Mouse (Mus musculus): Measurements from ENCODE around the gene 1700008O03Rik. TPM values are rescaled to one million over a fixed set of nuclear protein-coding genes. Genes with fewer than 3 reads are reported as not detected.

The 1700008O03Rik gene
- polyA plus RNA-seq (2016; fragmentation: Nextera tagmentation; extraction: Ambion mirVana), result 0.86 and 1.1 TPM in 2 replicates

DNA sequence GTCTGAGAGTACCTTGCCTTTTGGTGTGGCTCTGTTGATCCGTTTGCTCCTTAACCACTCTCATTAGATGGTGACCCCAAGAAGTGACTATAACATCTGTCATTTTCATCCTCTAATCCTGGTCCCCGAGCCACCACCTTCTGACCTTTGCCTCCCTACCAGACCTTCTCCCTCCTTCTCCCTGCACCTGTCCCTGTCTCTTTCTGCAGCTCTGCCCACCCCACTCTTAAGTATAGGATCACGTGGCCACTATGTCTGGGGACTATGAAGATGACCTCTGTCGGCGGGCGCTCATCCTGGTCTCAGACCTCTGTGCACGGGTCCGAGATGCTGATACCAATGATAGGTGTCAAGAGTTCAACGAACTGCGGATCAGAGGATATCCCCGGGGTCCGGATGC is at the start of gene 1700008O03Rik:
Gene 1700008O03Rik, minus strand, starts transcription at position 101 of the 400 bp plus-strand sequence.
- peaks cover 4% of the 10 kb centered on the region; the same call in 1 of the 2 replicates for H3K4me1 ChIP-seq
- H3K4me3 ChIP-seq, result peak within 1 kb of the TSS; percentile 53
- no peak for ATAC-seq (ENCODE audit: insufficient number of reproducible peaks, insufficient read depth, low FRiP score, low TSS enrichment)
- H3K27ac ChIP-seq, result no peak within 1 kb of the TSS
- WGBS, result 72% methylated on average over 12 of the region's 12 CpGs
- no peaks in the 10 kb centered on the region for H3K36me3 ChIP-seq
- peaks cover 27% of the 10 kb centered on the region for H3K27me3 ChIP-seq
- no peaks in the 10 kb centered on the region for H3K9me3 ChIP-seq
- peak within 1 kb of the TSS; percentile 91 for H3K4me2 ChIP-seq (replicated peaks)
- peak within 1 kb of the TSS; percentile 52; the same call in 1 of the 2 replicates for H3K9ac ChIP-seq

DNA sequence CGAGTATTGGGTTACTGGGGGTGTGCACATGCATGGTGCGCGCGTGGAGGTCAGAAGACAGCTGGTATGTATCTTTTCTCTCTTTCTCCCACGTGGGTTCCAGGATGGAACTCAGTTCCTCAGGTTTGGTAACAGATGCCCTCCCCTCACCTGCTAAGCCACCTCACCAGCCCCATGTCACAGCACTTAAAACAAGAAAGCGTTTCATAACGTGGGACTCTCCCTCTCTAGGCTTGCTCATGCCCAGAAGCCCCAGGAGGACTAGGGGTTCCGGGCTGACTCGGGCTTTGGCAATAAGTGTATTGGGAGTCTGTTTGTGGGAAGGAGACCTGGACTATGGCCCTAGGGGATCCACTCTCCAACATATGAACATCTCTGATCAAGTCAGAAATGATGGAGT is 48.5 kb upstream of the 1700008O03Rik start:
- peaks cover 15% of the 10 kb centered on the region for H3K4me1 ChIP-seq

GRCm38 (mm10) chr7:44433371-44433770 is 47.8 kb upstream of the 1700008O03Rik start:
- 3% methylated on average over 7 of the region's 7 CpGs for WGBS
- Histone ChIP-seq H3K4me2 (replicated peaks) (no peak overlapping the region), H3K4me3 (no peak overlapping the region), H3K27me3 (peaks cover 57% of the 10 kb centered on the region), H3K36me3 (no peaks in the 10 kb centered on the region), H3K9ac (no peak overlapping the region), H3K9me3 (no peaks in the 10 kb centered on the region), H3K4me1 (peaks cover 15% of the 10 kb centered on the region), H3K27ac (no peak overlapping the region)
- ATAC-seq (ENCODE audit: insufficient number of reproducible peaks, insufficient read depth, low FRiP score, low TSS enrichment), result no peak

More for the DNA sequence above, 48.5 kb upstream of the 1700008O03Rik start:
- Histone ChIP-seq H3K9ac (no peak overlapping the region), H3K4me2 (replicated peaks) (no peak overlapping the region), H3K4me3 (no peak overlapping the region), H3K36me3 (no peaks in the 10 kb centered on the region), H3K27ac (no peak overlapping the region), H3K27me3 (peaks cover 53% of the 10 kb centered on the region), H3K9me3 (no peaks in the 10 kb centered on the region)
- no peak for ATAC-seq (ENCODE audit: insufficient number of reproducible peaks, insufficient read depth, low FRiP score, low TSS enrichment)
- 68% methylated on average over 9 of the region's 9 CpGs for WGBS

DNA sequence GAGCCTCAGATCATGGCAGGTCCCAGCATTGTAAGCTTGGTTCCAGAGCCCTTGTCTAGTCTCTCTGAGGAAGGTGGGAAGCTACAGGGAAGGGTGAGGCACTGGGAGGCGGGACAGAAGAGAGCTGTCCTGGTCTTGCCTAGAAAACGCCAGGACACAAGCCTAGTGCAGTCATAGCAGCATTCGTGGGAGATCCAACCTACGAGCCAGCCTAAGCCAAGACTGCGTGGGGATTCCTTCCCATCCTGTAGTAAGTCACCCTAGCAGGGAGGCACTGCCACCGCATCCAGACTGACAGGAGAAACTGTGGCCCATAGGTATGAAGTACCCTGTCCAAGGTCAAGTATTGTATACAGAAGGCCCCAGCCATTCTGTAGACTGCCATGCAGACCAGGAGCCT is 46.9 kb upstream of the 1700008O03Rik start:
- no peak for ATAC-seq (ENCODE audit: insufficient number of reproducible peaks, insufficient read depth, low FRiP score, low TSS enrichment)
- H3K27ac ChIP-seq, result no peak overlapping the region
- H3K4me3 ChIP-seq, result no peak overlapping the region
- no peak overlapping the region for H3K9ac ChIP-seq
- H3K4me1 ChIP-seq, result peaks cover 21% of the 10 kb centered on the region
- peaks cover 57% of the 10 kb centered on the region for H3K27me3 ChIP-seq
- H3K9me3 ChIP-seq, result no peaks in the 10 kb centered on the region
- no peaks in the 10 kb centered on the region for H3K36me3 ChIP-seq
- no peak overlapping the region for H3K4me2 ChIP-seq (replicated peaks)
- WGBS, result 71% methylated on average over 6 of the region's 6 CpGs

GRCm38 (mm10) chr7:44429534-44430488 is 44.2 kb upstream of the 1700008O03Rik start:
- peaks cover 72% of the 10 kb centered on the region for H3K27me3 ChIP-seq
- peak overlapping the region; percentile 70 for H3K4me3 ChIP-seq
- peak overlapping the region; percentile 50; the same call in 1 of the 2 replicates for H3K27ac ChIP-seq
- no peaks in the 10 kb centered on the region for H3K9me3 ChIP-seq
- no peaks in the 10 kb centered on the region for H3K36me3 ChIP-seq
- WGBS, result 2% methylated on average over 32 of the region's 32 CpGs
- H3K4me1 ChIP-seq, result peaks cover 25% of the 10 kb centered on the region
- peak overlapping the region; percentile 75 for H3K9ac ChIP-seq
- no peak for ATAC-seq (ENCODE audit: insufficient number of reproducible peaks, insufficient read depth, low FRiP score, low TSS enrichment)
- H3K4me2 ChIP-seq (replicated peaks), result peak overlapping the region; percentile 84

DNA sequence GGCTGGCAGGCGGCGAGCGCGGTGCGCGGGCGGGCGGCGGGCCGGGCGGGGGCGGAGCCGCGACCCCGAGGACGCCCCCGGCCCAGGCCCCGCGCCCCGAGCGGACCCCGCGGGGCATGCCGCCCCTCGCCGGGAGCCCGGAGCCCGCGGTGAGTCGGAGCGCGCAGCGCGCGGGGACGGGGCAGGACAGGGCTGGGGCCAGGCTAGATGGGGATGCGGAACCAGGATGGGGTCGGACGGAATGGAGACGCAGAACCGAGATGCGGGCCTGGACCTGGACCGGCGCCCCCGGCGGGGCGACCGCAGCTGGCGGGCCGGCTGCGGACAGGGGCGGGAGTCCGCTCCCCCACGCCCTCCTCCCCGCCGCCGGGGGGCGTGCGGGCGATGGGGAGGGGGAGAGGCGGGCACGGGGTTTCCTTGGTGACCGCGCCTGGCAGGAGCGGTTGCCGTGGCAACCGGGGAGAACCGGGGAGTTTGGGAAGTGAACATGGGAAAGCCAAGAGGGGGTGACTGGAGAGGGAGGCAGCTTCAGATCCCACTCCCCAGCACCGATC is 43.4 kb upstream of the 1700008O03Rik start, which contains the start of gene Lrrc4b:
Gene Lrrc4b, plus strand, starts transcription at position 51 of the 554 bp plus-strand sequence.
- Histone ChIP-seq H3K27ac (peak within 1 kb of the TSS; percentile 73; the same call in 1 of the 2 replicates), H3K4me1 (peaks cover 25% of the 10 kb centered on the region), H3K9me3 (no peaks in the 10 kb centered on the region), H3K36me3 (no peaks in the 10 kb centered on the region), H3K27me3 (peaks cover 72% of the 10 kb centered on the region), H3K9ac (peak within 1 kb of the TSS; percentile 75), H3K4me2 (replicated peaks) (peak within 1 kb of the TSS; percentile 84), H3K4me3 (peak within 1 kb of the TSS; percentile 70)
- no peak for ATAC-seq (ENCODE audit: insufficient number of reproducible peaks, insufficient read depth, low FRiP score, low TSS enrichment)
- WGBS, result 1% methylated on average over 37 of the region's 69 CpGs

DNA sequence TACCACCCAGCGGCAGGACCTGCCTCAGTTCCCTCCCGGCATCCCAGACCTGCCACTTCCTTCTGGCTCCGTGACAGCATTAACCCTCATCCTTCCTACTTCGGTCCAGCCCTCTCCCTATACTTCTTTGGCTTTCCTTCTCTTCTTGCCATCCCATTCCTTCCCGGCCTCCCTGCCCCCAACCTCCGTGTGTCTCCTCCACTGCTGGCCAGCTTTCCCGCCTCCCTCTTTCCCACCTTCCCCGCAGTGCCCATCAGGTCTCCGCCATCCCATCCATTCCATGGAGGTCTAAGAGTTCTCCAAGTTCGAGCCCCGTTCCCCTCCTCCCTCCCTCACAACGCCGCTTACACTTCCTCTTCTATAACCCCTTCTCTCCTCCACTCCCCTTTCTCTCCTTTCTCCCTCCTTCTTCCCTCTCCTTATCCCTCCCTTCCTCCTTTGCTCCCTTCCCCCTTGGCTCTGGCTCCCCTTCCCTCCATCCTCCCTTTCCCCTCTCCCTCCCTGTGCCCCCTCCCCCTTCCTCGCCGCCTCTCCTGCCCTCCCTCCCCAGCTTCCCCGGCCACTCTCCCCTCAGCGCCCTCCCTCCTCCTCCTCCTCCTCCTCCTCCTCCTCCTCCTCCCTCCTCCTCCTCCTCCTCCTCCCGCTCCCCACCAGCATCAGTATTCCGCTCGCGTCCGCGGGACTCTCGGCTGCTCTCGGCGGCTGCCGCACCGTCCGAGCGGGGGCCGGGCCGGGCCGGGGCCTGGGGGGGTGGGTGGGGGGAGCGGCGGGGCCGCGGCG is 42.7 kb upstream of the 1700008O03Rik start:
- peak overlapping the region; percentile 46; the same call in 1 of the 2 replicates for H3K27ac ChIP-seq

DNA sequence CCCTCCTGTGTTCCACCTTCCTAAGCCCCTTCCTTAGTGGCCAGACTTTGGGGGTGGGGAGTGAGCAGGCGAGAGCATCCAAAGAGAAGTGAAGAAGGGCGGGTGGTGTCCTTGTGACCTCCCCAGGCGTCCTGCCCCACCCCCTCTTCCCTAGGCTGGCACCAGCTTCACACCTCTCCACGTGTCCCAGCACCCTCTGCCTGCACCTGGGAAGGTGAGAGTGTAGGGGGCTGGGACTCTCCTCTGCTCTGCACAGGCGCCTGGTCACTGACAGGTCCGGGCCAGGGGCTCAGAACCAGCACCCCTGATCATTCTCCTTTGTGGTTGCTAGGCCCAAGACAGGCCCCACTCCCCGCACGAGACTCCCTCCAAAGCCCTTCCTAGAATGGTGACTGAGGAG is 42.0 kb upstream of the 1700008O03Rik start:
- ATAC-seq (ENCODE audit: insufficient number of reproducible peaks, insufficient read depth, low FRiP score, low TSS enrichment), result no peak
- Histone ChIP-seq H3K9me3 (no peaks in the 10 kb centered on the region), H3K4me3 (peak overlapping the region; percentile 70), H3K36me3 (no peaks in the 10 kb centered on the region), H3K27ac (peak overlapping the region; percentile 46; the same call in 1 of the 2 replicates), H3K4me1 (peaks cover 25% of the 10 kb centered on the region), H3K27me3 (peaks cover 65% of the 10 kb centered on the region), H3K9ac (peak overlapping the region; percentile 27; the same call in 1 of the 2 replicates), H3K4me2 (replicated peaks) (peak overlapping the region; percentile 84)
- 5% methylated on average over 8 of the region's 8 CpGs for WGBS

More for the DNA sequence above, 42.7 kb upstream of the 1700008O03Rik start:
- H3K4me3 ChIP-seq, result peak overlapping the region; percentile 70
- no peak for ATAC-seq (ENCODE audit: insufficient number of reproducible peaks, insufficient read depth, low FRiP score, low TSS enrichment)
- 2% methylated on average over 23 of the region's 38 CpGs for WGBS
- H3K4me2 ChIP-seq (replicated peaks), result peak overlapping the region; percentile 84
- H3K9ac ChIP-seq, result peak overlapping the region; percentile 75
- H3K27me3 ChIP-seq, result peaks cover 69% of the 10 kb centered on the region
- H3K4me1 ChIP-seq, result peaks cover 25% of the 10 kb centered on the region
- no peaks in the 10 kb centered on the region for H3K36me3 ChIP-seq
- H3K9me3 ChIP-seq, result no peaks in the 10 kb centered on the region

GRCm38 (mm10) chr7:44413307-44413706 is 27.7 kb upstream of the 1700008O03Rik start:
- no peaks in the 10 kb centered on the region for H3K27me3 ChIP-seq
- no peaks in the 10 kb centered on the region for H3K9me3 ChIP-seq
- no peaks in the 10 kb centered on the region for H3K4me1 ChIP-seq
- H3K4me3 ChIP-seq, result no peak overlapping the region
- H3K36me3 ChIP-seq, result no peaks in the 10 kb centered on the region
- no peak overlapping the region for H3K9ac ChIP-seq
- no peak overlapping the region for H3K4me2 ChIP-seq (replicated peaks)
- WGBS, result 75% methylated on average over 6 of the region's 6 CpGs
- ATAC-seq (ENCODE audit: insufficient number of reproducible peaks, insufficient read depth, low FRiP score, low TSS enrichment), result no peak
- no peak overlapping the region for H3K27ac ChIP-seq

GRCm38 (mm10) chr7:44411144-44411543 is 25.5 kb upstream of the 1700008O03Rik start:
- 81% methylated on average over 4 of the region's 4 CpGs for WGBS

GRCm38 (mm10) chr7:44406015-44406355 is 20.4 kb upstream of the 1700008O03Rik start:
- Histone ChIP-seq H3K4me3 (peak overlapping the region; percentile 37; the same call in 1 of the 2 replicates), H3K27ac (no peak overlapping the region), H3K9ac (no peak overlapping the region), H3K4me1 (no peaks in the 10 kb centered on the region), H3K27me3 (peaks cover 9% of the 10 kb centered on the region; the same call in 1 of the 2 replicates), H3K36me3 (no peaks in the 10 kb centered on the region), H3K4me2 (replicated peaks) (no peak overlapping the region), H3K9me3 (no peaks in the 10 kb centered on the region)
- WGBS, result 0% methylated on average over 5 of the region's 5 CpGs
- ATAC-seq (ENCODE audit: insufficient number of reproducible peaks, insufficient read depth, low FRiP score, low TSS enrichment), result 0 out of 2 replicates have a peak, but pooled peaks have one; percentile 10

More at GRCm38 (mm10) chr7:44411144-44411543, 25.5 kb upstream of the 1700008O03Rik start:
- ATAC-seq (ENCODE audit: insufficient number of reproducible peaks, insufficient read depth, low FRiP score, low TSS enrichment), result no peak
- Histone ChIP-seq H3K27me3 (peaks cover 9% of the 10 kb centered on the region; the same call in 1 of the 2 replicates), H3K27ac (no peak overlapping the region), H3K36me3 (no peaks in the 10 kb centered on the region), H3K4me1 (no peaks in the 10 kb centered on the region), H3K9me3 (no peaks in the 10 kb centered on the region), H3K4me3 (no peak overlapping the region), H3K4me2 (replicated peaks) (no peak overlapping the region), H3K9ac (no peak overlapping the region)

All from embryonic facial prominence, embryonic 12.5 days (tissue).